Mouse (Mus musculus) cerebellum, adult 8-10 months (tissue): Measurements from ENCODE around the gene Marc2.

ENCODE experiments used
- DNase-seq: peaks from one replicate; pipeline ENCODE4 v3.0.0; 2022

The Marc2 gene

GRCm38 (mm10) chr1:184853339-184853738, 7.1 kb upstream of the Marc2 start:
- peak; percentile 48 for DNase-seq

DNA sequence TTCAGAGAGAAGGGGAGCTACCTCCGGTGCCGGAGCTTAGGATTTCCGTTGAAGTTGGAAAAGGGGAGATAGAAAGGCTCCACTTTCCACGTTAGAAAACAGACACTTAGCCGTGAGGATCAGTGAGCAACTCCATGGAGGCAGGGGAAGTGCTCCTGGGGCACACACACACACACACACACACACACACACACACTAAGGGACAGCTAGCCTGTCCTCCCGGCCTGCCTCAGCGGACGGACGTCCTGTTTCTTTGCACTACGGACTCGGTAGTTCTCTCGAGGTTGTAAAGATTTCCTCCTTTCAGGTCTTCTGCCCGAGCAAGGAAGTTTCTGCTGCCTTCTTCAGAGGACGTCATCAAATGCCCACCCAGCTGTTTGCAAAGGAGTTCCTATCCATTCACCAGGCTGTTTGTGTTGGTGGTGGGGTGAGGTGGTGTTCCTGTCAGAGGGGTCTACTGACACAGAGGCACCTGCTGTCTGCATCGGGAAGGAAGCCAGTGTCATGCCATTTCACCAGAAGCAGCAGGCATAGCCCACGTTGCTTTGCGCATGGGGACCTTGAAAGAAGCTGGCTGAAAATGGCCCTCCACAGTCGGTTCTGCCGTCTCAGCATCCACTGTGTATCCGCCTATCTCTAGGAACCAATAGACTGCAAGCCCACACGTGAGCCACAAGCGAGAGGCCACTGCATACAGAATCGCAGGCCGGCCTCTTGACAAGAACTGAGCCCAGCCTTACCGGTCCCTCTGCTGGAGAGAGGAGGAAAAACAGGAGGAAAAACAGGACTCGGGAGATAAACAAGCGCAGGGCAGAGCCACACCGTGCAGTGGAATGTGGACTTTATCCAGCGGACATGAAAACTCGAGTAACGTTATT, 5.7 kb upstream of the Marc2 start:
- DNase-seq: peak; percentile 67

- no peak for DNase-seq
Measured at GRCm38 (mm10) chr1:184851166-184851565, 4.9 kb upstream of the Marc2 start.

GRCm38 (mm10) chr1:184846973-184847372, 722 bp upstream of the Marc2 start:
- no peak for DNase-seq

DNA sequence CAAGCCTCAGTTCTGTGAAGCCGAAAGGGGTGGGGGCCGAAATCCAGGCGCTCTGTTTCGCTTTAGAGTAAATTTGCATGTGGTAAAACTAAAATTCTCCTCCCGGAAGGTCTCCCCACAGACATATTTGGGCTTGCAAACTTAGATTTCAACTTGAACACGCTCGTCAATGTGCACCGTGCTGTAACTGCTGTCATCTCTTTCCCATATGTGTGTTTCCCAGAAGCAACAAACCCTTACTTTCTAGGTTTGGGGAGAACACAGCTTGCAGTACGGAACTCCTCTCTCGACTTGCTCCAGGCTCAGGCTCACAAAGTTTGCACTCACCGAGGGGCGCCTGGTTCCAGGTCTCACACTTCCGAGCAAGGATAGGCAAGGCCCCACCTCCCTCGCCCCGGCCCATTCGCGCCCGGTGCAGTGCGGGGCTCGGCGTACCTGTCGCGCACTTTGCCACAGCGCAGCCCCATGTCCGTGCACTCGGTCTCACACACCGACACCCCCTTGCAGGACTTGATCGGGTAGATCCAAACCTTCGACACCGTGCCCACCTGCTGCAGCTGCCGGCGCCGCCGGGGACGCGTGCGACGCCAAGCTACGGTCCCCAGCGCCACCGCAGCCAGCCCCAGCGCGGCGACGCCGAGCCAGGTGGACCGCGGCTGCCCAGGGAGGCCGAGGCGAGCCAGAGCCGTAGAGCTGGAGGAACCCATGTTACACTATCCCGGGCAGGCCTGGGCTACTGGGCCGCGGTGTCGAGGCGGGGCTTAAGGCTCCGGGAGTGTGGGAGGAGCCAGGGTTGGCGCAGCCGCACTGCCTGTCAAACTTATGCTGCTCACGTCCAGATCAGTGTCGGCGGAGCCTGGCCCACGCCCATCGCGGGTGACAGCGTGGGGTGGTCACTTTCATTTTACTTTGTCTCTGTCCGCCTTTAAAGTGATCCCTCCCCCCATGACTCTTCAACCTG, 860 bp downstream of the Marc2 start:
- peak; percentile 76 for DNase-seq

- DNase-seq: no peak
Measured at GRCm38 (mm10) chr1:184844326-184845066, 1.8 kb downstream of the Marc2 start.

- DNase-seq: no peak
Measured at GRCm38 (mm10) chr1:184837649-184838048, 8.6 kb downstream of the Marc2 start.

- no peak for DNase-seq
Measured at GRCm38 (mm10) chr1:184836350-184836749, 9.9 kb downstream of the Marc2 start.

DNA sequence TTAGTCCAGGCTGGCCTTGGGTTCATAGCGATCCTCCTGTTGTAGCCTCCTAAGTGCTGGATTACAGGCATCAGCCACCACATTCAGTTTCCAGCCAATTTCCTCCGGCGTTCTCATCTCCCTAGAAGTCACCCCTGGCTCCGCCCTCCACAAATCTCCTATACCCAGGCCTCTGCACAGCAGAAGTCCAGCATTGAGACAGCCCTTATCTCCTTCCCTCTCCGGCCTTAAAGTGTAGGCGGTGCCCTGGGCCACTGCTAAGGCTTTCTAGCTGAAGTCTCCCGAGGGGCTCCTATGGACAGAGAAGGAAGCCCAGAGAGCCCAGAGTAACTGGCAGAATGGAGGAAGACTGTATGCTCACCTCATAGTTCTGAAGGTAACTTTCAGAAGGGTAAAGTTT, 12.8 kb downstream of the Marc2 start:
- DNase-seq: no peak

DNA sequence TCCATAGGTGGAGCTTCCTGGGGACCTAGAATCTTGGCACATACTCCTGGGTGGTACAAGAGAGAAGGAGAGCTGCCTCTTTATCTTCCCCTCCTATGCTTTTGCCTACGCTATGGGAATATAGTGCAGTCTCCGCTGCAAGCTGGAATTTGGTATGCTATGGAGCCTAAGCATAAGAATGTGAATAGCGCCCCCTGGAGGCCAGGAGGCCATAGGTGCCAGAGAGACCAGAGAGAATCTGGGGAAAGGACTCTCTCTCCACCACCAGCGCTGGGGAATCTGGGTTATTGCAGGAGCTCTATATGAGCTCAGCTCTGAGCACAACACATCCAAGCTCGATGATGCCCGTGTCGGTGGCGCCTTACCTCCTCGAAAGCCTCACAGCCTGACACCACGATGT, 14.0 kb downstream of the Marc2 start:
- no peak for DNase-seq

DNA sequence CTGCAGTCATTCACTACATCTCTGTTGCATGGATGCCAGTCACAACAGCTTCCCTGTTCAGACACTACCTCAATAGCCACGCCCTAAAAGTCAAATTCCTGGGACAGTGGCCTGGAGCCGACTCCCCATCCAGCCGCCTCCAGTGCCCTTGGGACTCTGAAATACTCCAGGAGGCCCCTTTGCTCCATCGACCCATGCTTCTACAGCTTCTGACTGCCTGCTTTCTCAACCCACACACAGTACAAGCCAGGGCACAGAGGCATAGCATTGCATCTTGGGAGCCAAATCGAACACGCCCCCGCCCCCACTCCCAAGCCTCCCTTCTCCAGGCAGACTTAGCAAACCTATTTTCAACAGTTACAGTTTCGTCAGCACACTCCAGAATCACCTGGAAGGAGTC, 16.4 kb downstream of the Marc2 start:
- no peak for DNase-seq

DNA sequence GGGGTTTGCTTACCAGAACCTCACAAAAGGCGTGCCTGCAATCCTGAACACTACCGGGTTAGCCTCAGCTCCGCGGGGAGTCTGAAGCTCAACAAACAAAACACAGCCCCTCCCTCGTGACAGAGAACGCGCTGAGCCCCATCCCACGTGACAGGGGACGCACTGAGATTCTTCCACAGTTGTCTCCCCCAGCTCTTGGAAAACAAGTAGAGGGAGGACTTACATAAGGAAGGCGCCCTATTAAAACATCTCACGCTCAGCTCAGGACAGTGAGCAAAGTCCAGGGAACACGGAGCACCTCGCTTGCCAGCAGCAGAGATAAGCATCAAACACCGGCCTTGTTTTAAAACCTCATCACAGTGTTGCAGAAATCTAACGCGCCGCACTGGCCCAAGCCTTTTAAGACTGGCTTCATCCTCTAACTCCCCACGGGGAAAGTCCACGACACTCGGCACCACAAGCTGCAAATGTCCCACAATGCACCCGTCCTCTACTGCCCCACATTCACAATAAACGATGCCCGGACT, 19.0 kb downstream of the Marc2 start:
- no peak for DNase-seq

DNA sequence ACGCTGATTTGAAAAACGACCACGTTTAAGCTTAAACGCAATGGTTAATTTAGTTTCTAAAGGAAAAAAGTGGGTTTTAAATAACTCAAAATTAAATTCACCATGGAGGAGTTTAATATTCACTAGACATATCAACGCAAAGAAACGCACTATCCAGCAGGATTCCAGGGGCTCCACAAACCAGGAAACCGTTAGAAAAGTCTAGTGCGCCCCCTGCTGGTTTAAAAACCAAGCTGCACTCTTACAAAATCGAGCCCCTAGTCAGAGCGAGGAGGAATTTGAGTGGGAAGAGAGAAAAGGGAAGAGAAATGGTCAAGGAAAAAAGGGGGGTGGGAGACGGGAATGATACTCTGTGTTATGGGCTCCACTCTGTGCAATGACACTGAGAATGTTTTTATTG, 21.2 kb downstream of the Marc2 start:
- DNase-seq: no peak

GRCm38 (mm10) chr1:184824439-184824851, 21.8 kb downstream of the Marc2 start:
- DNase-seq: peak; percentile 76

GRCm38 (mm10) chr1:184822678-184823077, 23.6 kb downstream of the Marc2 start:
- DNase-seq: no peak

GRCm38 (mm10) chr1:184817768-184818167, 28.5 kb downstream of the Marc2 start:
- DNase-seq: no peak

GRCm38 (mm10) chr1:184811716-184812250, 34.5 kb downstream of the Marc2 start:
- DNase-seq: no peak

DNA sequence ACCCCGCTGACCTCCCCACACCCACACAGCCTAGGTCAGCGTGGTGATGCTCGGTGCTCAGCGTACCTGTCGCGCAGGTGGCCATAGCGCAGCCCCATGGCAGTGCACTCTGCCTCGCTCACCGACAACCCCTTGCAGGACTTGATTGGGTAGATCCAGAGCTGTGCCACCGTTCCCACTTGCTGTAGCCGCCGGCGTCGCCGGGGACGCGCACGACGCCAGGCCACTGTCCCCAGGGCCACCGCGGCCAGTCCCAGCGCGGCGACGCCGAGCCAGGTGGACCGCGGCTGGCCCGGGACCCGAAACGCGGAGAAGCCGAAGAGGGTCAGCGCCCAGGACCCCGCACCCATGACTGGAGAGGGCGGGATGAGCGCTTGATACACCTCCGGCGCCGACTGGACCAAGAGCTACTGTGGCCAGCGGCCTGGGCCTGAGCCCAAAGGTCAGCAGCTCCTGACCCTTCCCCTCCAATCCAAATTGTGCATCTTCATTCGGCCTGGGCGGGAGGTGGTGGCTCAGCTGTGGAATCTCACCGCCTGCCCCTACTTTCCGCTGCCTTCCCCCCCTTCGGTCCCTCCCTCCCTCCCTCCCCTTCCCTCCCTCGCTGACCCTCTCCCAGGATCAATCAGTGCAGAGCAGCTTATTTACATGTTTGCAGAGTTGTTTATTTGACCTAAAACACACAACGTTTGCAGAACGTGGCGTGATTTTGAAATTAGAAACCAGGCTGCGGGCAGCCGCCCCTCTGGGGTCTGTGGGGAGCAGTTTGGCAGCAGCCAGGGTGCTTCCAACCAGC, 35.3 kb downstream of the Marc2 start, which contains the start of gene Marc1:
Gene Marc1 (minus strand): TSS at position 534 of the 796 bp plus-strand sequence.
- no peak for DNase-seq

- DNase-seq: no peak
Measured at GRCm38 (mm10) chr1:184809578-184810001, 36.7 kb downstream of the Marc2 start.

- no peak for DNase-seq
Measured at GRCm38 (mm10) chr1:184808418-184809012, 37.7 kb downstream of the Marc2 start.
